Mouse (Mus musculus) limb, embryonic 14.5 days (tissue): Measurements from ENCODE around the gene Car15. TPM values are rescaled to one million over a fixed set of nuclear protein-coding genes. Genes with fewer than 3 reads are reported as not detected.

Experiments used
- ATAC-seq: fragments of 200-750 bp; cut with Nextera tagmentation; 2 replicates; pipeline ENCODE4 v1.8.0; 2017; ENCODE audit warnings: low read depth, moderate number of reproducible peaks, moderate TSS enrichment; ENCODE audit not compliant: low FRiP score
- DNase-seq: peaks from one replicate; pipeline ENCODE4 v3.0.0-alpha.2; 2015; ENCODE audit warnings: low spot score
- H3K27ac ChIP-seq: fragments of 300-500 bp; sonication (generic); replicated peaks from 2 replicates; pipeline ENCODE4 v1.5.1; 2014; ENCODE audit warnings: low read depth, mild to moderate bottlenecking, low read length, moderate library complexity, mixed read lengths
- H3K27me3 ChIP-seq: fragments of 300-500 bp; sonication (generic); 2 replicates; pipeline ENCODE4 v1.6.1; 2014; ENCODE audit warnings: low read length, mixed read lengths; ENCODE audit not compliant: control insufficient read depth, insufficient read depth
- H3K36me3 ChIP-seq: fragments of 300-500 bp; sonication (generic); 2 replicates; pipeline ENCODE4 v1.6.1; 2014; ENCODE audit warnings: mild to moderate bottlenecking, low read length, moderate library complexity, mixed read lengths; ENCODE audit not compliant: control insufficient read depth, insufficient read depth
- H3K4me1 ChIP-seq: fragments of 300-500 bp; sonication (generic); 2 replicates; pipeline ENCODE4 v1.6.1; 2014; ENCODE audit warnings: antibody characterized with exemption, low read length, mixed read lengths; ENCODE audit not compliant: control insufficient read depth, insufficient read depth
- H3K4me2 ChIP-seq: fragments of 300-500 bp; sonication (generic); replicated peaks from 2 replicates; pipeline ENCODE4 v1.6.1; 2014; ENCODE audit warnings: low read depth, mild to moderate bottlenecking, low read length, moderate library complexity; ENCODE audit not compliant: severe bottlenecking
- H3K4me3 ChIP-seq: fragments of 300-500 bp; sonication (generic); replicated peaks from 2 replicates; pipeline ENCODE4 v1.5.1; 2014; ENCODE audit warnings: low read length
- H3K9ac ChIP-seq: fragments of 300-500 bp; sonication (generic); 2 replicates; pipeline ENCODE4 v1.6.1; 2014; ENCODE audit warnings: mild to moderate bottlenecking, low read depth, low read length, moderate library complexity; ENCODE audit not compliant: severe bottlenecking
- H3K9me3 ChIP-seq: fragments of 300-500 bp; sonication (generic); 2 replicates; pipeline ENCODE4 v1.6.1; 2016; ENCODE audit warnings: low read length; ENCODE audit not compliant: control insufficient read depth
- POLR2A ChIP-seq: fragments of 200-500 bp; IDR thresholded peaks from 2 replicates; pipeline ENCODE4 v1.8.0; 2012; ENCODE audit warnings: inconsistent platforms, mild to moderate bottlenecking, moderate library complexity, borderline replicate concordance; ENCODE audit not compliant: insufficient read depth, insufficient read length; ENCODE audit errors: extremely low read depth
- WGBS: fragments of 180-500 bp; shearing (Covaris S2); extraction: QIAGEN DNeasy Blood & Tissue Kit; methylation state at CpG from one replicate; pipeline ENCODE4 v1.1.7; 2014; 5-methylcytosine and 5-hydroxymethylcytosine counted together
- polyA plus RNA-seq, 2 experiments: library from polyadenylated mRNA; depleted of rRNA in 1 of 2; stranded (reverse) in 1 of 2; unstranded in 1 of 2; fragments of >200 nt; fragmentation: Nextera tagmentation in 1 of 2; extraction: Ambion mirVana in 1 of 2; gene quantifications; 2 replicates each; pipeline versions ENCODE4 v1.2.1 to v1.2.3; 2012 to 2014

Car15 gene
- polyA plus RNA-seq, 2 experiments: 3.2 to 8.6 TPM

DNA sequence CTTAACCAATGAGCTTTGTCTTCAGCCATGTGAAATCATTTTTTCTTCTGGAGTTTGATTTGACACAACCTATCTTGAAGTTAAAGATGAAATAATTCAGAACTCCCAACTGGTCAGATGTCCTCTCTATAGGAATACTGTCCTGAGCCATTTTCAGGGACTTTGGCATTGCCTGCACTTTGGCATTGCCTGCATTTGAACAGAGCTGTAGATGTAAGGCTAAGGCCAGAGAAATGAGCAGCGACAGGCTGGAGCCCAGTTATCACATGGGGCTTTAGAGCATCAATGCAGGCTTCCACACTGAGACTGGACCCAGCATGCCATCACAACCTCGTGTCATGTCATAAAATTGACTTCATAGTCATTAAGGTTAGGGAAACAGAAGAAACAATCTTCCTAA is 15.1 kb upstream of the Car15 start:
- no peak for DNase-seq
- H3K27ac ChIP-seq: no peak overlapping the region
- no peak overlapping the region for H3K4me3 ChIP-seq
- peaks cover 90% of the 10 kb centered on the region for H3K36me3 ChIP-seq
- no peak for ATAC-seq
- H3K4me2 ChIP-seq: no peak overlapping the region
- H3K9ac ChIP-seq: no peak overlapping the region
- H3K9me3 ChIP-seq: no peaks in the 10 kb centered on the region
- WGBS: 79% methylated on average over 2 of the region's 2 CpGs
- TF ChIP-seq POLR2A: no peak
- no peaks in the 10 kb centered on the region for H3K4me1 ChIP-seq
- H3K27me3 ChIP-seq: no peaks in the 10 kb centered on the region

DNA sequence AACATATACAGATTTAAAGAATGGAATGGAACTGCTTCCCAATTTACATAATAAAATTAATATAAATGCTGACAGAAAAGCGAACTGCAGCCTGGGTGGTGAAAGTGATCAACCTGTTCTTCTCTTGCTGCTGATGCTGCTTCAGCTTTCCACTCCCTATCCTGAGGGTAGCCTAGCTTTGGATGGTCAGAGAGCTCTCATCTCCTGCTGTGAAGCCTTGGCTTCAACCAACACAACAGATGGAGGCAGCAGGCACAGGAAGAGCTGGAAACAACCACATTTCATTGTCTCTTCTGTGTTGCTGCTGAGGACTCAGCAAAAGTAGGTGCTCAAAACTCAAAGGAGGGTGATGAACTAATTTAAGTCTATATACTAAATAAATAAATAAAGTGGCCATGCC is 13.7 kb upstream of the Car15 start:
- H3K9me3 ChIP-seq: no peaks in the 10 kb centered on the region
- no peak overlapping the region for H3K9ac ChIP-seq
- no peaks in the 10 kb centered on the region for H3K27me3 ChIP-seq
- H3K4me3 ChIP-seq: no peak overlapping the region
- DNase-seq (no peak), ATAC-seq (no peak)
- no peak for TF ChIP-seq POLR2A
- no peaks in the 10 kb centered on the region for H3K4me1 ChIP-seq
- no peak overlapping the region for H3K4me2 ChIP-seq
- WGBS: 93% methylated on average over 1 of the region's 1 CpGs
- H3K27ac ChIP-seq: no peak overlapping the region
- H3K36me3 ChIP-seq: peaks cover 90% of the 10 kb centered on the region

DNA sequence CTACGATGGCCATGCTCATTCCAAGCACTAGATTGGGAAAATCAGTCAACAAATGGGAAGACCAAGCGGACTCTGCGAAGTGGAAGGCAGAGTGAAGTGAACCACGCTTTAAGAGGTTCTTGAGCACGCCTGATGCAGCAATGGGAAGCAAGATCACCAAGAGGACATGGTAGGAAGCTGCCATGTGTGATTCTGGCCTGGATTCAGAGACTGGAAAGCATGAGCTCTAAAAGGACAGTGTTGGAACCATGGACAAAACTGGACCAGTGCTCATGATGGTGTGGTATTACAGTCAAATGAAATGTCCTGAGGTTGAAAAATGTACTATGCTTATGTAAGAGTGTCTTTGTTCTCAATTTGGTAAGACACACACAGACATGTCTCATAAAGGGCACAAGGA is 13.2 kb upstream of the Car15 start:
- no peak for DNase-seq
- H3K36me3 ChIP-seq: peaks cover 90% of the 10 kb centered on the region
- 95% methylated on average over 5 of the region's 5 CpGs for WGBS
- no peaks in the 10 kb centered on the region for H3K27me3 ChIP-seq
- H3K4me3 ChIP-seq: no peak overlapping the region
- H3K4me2 ChIP-seq: no peak overlapping the region
- ATAC-seq: no peak
- H3K4me1 ChIP-seq: no peaks in the 10 kb centered on the region
- H3K9me3 ChIP-seq: no peaks in the 10 kb centered on the region
- no peak for TF ChIP-seq POLR2A
- no peak overlapping the region for H3K9ac ChIP-seq
- H3K27ac ChIP-seq: no peak overlapping the region

DNA sequence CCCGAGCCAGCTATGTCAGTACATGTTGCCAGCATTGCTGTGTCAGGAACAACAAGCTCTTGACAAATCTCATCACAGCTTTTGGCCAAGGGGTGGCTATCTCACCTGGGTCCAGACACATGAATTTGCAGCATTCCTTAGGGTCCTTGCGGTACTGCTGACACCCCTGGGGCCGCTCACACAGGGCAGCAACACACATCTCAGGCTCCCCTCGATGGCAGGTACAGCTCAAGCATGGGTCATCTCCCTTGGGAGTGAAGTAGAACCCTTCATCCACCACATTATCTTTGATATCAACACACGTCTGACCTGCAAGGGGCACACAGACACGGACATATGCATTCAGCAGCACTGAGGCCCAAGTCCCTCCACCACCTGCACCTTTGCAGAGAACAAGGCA is 11.3 kb upstream of the Car15 start:
- H3K4me3 ChIP-seq: no peak overlapping the region
- no peak overlapping the region for H3K9ac ChIP-seq
- DNase-seq (no peak), ATAC-seq (no peak)
- H3K27ac ChIP-seq: no peak overlapping the region
- 88% methylated on average over 6 of the region's 6 CpGs for WGBS
- no peak overlapping the region for H3K4me2 ChIP-seq
- no peak for TF ChIP-seq POLR2A
- no peaks in the 10 kb centered on the region for H3K4me1 ChIP-seq
- H3K27me3 ChIP-seq: no peaks in the 10 kb centered on the region
- no peaks in the 10 kb centered on the region for H3K9me3 ChIP-seq
- H3K36me3 ChIP-seq: peaks cover 91% of the 10 kb centered on the region

DNA sequence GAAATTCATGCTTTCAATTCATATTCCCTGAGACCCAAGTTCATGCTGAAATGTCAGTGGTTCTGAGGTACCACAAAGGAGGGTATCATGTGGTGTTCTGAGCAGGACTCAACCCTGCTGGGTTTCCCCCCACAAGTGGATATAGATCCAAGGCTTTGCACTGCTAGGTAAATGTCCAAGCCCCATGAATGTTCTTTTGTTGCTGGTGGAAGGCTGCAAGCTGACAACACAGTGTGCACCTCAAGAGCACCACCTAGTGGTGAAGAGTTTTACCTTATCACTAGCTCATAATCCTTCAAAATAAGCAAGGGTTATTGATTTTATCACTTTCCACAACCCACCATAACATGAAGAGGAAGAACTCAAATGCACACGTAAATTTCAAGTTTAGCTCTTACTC is 10.8 kb upstream of the Car15 start:
- no peak overlapping the region for H3K9ac ChIP-seq
- no peak overlapping the region for H3K27ac ChIP-seq
- no peaks in the 10 kb centered on the region for H3K9me3 ChIP-seq
- H3K4me1 ChIP-seq: no peaks in the 10 kb centered on the region
- H3K4me2 ChIP-seq: no peak overlapping the region
- 24% methylated on average over 1 of the region's 1 CpGs for WGBS
- DNase-seq (peak; percentile 93), ATAC-seq (peak; percentile 50; the same call in 1 of the 2 replicates)
- TF ChIP-seq POLR2A: no peak
- H3K36me3 ChIP-seq: peaks cover 91% of the 10 kb centered on the region
- no peak overlapping the region for H3K4me3 ChIP-seq
- H3K27me3 ChIP-seq: no peaks in the 10 kb centered on the region

DNA sequence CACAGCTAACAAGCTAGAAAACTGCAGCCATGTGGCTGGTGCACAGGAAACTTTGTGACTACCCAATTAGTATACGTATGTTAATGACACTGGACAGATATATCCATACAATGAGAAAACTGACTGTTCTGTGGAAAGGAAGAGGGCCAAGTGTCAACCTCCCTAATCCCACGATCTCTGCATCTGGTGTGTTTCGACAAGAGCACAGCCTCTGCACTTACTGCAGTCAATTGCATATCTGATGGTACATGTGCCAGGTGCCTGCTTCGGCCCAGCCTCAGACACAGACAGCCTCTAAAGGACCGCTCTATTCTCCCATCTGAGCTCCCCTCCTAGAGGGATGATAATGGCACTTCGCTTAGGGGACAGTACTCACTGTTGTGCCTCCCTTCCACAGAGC is 10.3 kb upstream of the Car15 start:
- ATAC-seq (no peak), DNase-seq (no peak)
- Histone ChIP-seq H3K27me3 (no peaks in the 10 kb centered on the region), H3K4me2 (no peak overlapping the region), H3K4me3 (no peak overlapping the region), H3K9ac (no peak overlapping the region), H3K9me3 (no peaks in the 10 kb centered on the region), H3K4me1 (no peaks in the 10 kb centered on the region), H3K36me3 (peaks cover 92% of the 10 kb centered on the region), H3K27ac (no peak overlapping the region)
- WGBS: 96% methylated on average over 6 of the region's 6 CpGs
- TF ChIP-seq POLR2A: no peak
